Mouse (Mus musculus): ENCODE results near the gene Rpgrip1l.

DNA sequence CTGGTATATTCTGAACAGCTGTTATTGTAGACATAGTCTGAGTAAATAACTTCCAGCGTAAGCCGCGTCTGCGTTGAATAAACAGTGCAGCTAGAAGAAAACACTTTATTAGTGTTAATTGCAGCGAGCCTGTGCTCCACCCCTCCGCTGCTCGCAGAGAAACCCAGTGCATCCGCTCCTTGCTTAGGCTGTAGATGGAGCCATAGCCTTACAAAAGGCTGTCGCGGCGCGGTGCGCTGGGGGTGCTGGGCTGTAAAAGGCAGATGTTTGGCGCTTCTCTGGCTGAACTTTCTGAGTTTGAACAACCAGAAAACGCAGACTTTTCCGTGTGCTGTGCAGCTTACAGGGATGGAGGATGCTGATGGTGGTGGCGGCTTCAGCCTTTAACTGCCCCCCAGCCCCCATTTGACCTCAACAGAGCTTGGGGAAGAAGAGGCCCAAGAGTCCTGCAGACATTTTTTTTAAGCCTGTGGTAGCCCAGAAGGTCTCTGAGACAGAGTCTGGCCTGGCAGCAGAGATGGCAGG is 122.2 kb downstream of the Rpgrip1l start:
- TF ChIP-seq TAL1 (IDR thresholded peaks at IDR 0.05; ENCODE audit: low read length): no peak
- no peak for TF ChIP-seq GATA1 (IDR thresholded peaks at IDR 0.05; ENCODE audit: low read length)
